Mouse (Mus musculus): ENCODE measurements around the gene Spag9. TPM values are rescaled to one million over a fixed set of nuclear protein-coding genes. Genes with fewer than 3 reads are reported as not detected.

Spag9 gene
- polyA plus RNA-seq, 1 experiment from 2014 or later, result 61.9 TPM

DNA sequence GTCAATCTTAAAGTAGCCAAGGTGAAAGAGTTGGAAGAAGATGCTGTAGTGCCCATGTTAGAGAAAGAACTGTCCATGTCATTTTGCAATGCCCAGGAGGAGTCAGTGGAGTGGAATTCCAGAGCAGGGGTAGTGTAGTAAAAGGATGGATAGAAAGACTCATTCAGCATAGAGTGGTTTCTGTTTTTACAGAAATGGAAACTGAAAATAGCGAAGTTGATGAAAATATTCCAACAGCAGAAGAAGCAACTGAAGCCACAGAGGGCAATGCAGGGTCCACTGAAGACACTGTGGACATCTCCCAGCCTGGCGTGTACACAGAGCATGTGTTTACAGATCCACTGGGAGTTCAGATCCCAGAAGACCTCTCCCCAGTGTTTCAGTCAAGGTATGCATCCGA is 101.6 kb downstream of the Spag9 start:
- no peaks in the 10 kb centered on the region for H3K27me3 ChIP-seq (ENCODE audit: low read depth, poor library complexity, severe bottlenecking)
- H3K27ac ChIP-seq (replicated peaks), result no peak overlapping the region
- DNase-seq (ENCODE audit: low spot score), result no peak
- no peak overlapping the region for H3K4me3 ChIP-seq
- H3K4me1 ChIP-seq, result no peaks in the 10 kb centered on the region
- WGBS, result 90% methylated on average over 3 of the region's 3 CpGs
- H3K9me3 ChIP-seq (replicated peaks), result no peaks in the 10 kb centered on the region
- peaks cover 99% of the 10 kb centered on the region for H3K36me3 ChIP-seq

- no peak overlapping the region for H3K4me3 ChIP-seq
- H3K4me1 ChIP-seq, result no peaks in the 10 kb centered on the region
- H3K27me3 ChIP-seq (ENCODE audit: low read depth, poor library complexity, severe bottlenecking), result no peaks in the 10 kb centered on the region
- no peak for DNase-seq (ENCODE audit: low spot score)
- 96% methylated on average over 5 of the region's 5 CpGs for WGBS
- H3K36me3 ChIP-seq, result peaks cover 99% of the 10 kb centered on the region
- H3K27ac ChIP-seq (replicated peaks), result no peak overlapping the region
- H3K9me3 ChIP-seq (replicated peaks), result no peaks in the 10 kb centered on the region
Observed at GRCm38 (mm10) chr11:94098840-94099239, 102.9 kb downstream of the Spag9 start.

GRCm38 (mm10) chr11:94113795-94114194 is 117.9 kb downstream of the Spag9 start:
- H3K4me1 ChIP-seq, result no peaks in the 10 kb centered on the region
- no peaks in the 10 kb centered on the region for H3K9me3 ChIP-seq (replicated peaks)
- no peak overlapping the region for H3K4me3 ChIP-seq
- peaks cover 91% of the 10 kb centered on the region for H3K36me3 ChIP-seq
- no peak overlapping the region for H3K27ac ChIP-seq (replicated peaks)
- H3K27me3 ChIP-seq (ENCODE audit: low read depth, poor library complexity, severe bottlenecking), result no peaks in the 10 kb centered on the region
- DNase-seq (ENCODE audit: low spot score), result no peak
- 92% methylated on average over 2 of the region's 2 CpGs for WGBS

DNA sequence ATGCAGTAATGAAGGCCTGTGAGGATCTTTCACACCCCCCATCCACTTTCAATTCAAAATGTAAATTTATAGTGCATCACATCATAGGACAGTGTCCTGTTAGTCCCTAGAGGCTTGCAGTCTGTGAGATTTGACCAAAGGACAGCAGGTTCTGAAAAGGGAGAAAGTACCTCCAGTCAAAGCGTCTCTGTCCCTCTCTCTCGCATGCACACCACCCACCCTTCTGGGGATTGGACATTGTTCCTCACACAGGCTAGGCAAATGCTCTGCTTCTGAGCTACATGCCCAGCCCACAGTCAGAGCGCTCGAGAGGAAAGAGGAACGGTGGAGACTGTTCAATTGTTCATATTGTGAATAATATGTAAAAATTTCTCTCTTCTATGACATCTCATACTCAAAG is 119.5 kb downstream of the Spag9 start:
- Histone ChIP-seq H3K4me1 (no peaks in the 10 kb centered on the region), H3K4me3 (no peak overlapping the region), H3K9me3 (replicated peaks) (no peaks in the 10 kb centered on the region), H3K27ac (replicated peaks) (no peak overlapping the region), H3K27me3 (ENCODE audit: low read depth, poor library complexity, severe bottlenecking) (no peaks in the 10 kb centered on the region), H3K36me3 (peaks cover 94% of the 10 kb centered on the region)
- 97% methylated on average over 5 of the region's 5 CpGs for WGBS
- DNase-seq (ENCODE audit: low spot score), result no peak

GRCm38 (mm10) chr11:94116655-94117054 is 120.8 kb downstream of the Spag9 start:
- H3K27me3 ChIP-seq (ENCODE audit: low read depth, poor library complexity, severe bottlenecking), result no peaks in the 10 kb centered on the region
- no peaks in the 10 kb centered on the region for H3K4me1 ChIP-seq
- no peak for DNase-seq (ENCODE audit: low spot score)
- H3K9me3 ChIP-seq (replicated peaks), result no peaks in the 10 kb centered on the region
- WGBS, result 98% methylated on average over 7 of the region's 7 CpGs
- no peak overlapping the region for H3K4me3 ChIP-seq
- H3K27ac ChIP-seq (replicated peaks), result no peak overlapping the region
- H3K36me3 ChIP-seq, result peaks cover 98% of the 10 kb centered on the region

DNA sequence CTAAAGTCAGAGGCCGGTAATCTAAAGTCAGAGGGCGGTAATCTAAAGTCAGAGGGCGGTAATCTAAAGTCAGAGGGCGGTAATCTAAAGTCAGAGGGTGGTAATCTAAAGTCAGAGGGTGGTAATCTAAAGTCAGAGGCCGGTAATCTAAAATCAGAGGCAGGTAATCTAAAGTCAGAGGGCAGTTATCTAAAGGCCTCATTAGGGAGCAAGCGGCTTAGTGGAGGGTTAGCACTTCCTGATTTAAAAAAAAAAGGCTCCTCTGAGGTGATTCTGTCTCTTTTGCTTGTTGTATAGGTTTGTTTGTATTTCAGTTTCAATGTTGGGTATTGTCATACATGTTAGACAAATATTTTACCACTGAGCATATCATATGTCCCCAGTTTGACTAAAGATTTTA is 121.9 kb downstream of the Spag9 start:
- peaks cover 98% of the 10 kb centered on the region for H3K36me3 ChIP-seq
- WGBS, result 93% methylated on average over 6 of the region's 6 CpGs

GRCm38 (mm10) chr11:94118612-94119011 is 122.7 kb downstream of the Spag9 start:
- no peak for DNase-seq (ENCODE audit: low spot score)
- H3K36me3 ChIP-seq, result peaks cover 98% of the 10 kb centered on the region
- no peak overlapping the region for H3K4me3 ChIP-seq
- H3K27me3 ChIP-seq (ENCODE audit: low read depth, poor library complexity, severe bottlenecking), result no peaks in the 10 kb centered on the region
- H3K27ac ChIP-seq (replicated peaks), result no peak overlapping the region
- H3K4me1 ChIP-seq, result no peaks in the 10 kb centered on the region
- H3K9me3 ChIP-seq (replicated peaks), result no peaks in the 10 kb centered on the region

More for the DNA sequence above, 121.9 kb downstream of the Spag9 start:
- no peaks in the 10 kb centered on the region for H3K27me3 ChIP-seq (ENCODE audit: low read depth, poor library complexity, severe bottlenecking)
- H3K27ac ChIP-seq (replicated peaks), result no peak overlapping the region
- H3K4me3 ChIP-seq, result no peak overlapping the region
- H3K4me1 ChIP-seq, result no peaks in the 10 kb centered on the region
- no peak for DNase-seq (ENCODE audit: low spot score)
- H3K9me3 ChIP-seq (replicated peaks), result no peaks in the 10 kb centered on the region

DNA sequence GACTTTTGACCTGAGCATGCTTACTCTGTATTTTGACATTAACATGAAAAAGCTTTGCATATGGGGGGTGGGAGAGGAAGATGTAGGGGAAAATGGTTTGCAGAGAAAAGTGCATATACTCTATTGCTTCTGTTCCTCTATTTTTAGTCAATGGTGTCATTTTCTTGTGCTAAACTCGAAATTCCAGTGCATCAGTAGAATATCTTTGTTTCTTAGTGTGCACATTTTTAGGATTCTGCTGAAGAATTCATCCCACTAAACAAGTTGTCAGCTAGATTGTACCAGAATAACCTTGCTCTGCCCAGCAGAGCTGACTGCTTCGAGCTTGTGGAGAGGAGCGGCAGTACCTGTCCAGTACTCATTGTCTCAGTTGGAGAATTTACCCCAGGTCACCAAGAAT is 124.8 kb downstream of the Spag9 start:
- H3K4me1 ChIP-seq, result no peaks in the 10 kb centered on the region
- peaks cover 98% of the 10 kb centered on the region for H3K36me3 ChIP-seq
- no peak overlapping the region for H3K27ac ChIP-seq (replicated peaks)
- no peak overlapping the region for H3K4me3 ChIP-seq
- 89% methylated on average over 3 of the region's 3 CpGs for WGBS
- peak; percentile 3 for DNase-seq (ENCODE audit: low spot score)
- H3K27me3 ChIP-seq (ENCODE audit: low read depth, poor library complexity, severe bottlenecking), result no peaks in the 10 kb centered on the region
- H3K9me3 ChIP-seq (replicated peaks), result no peaks in the 10 kb centered on the region

DNA sequence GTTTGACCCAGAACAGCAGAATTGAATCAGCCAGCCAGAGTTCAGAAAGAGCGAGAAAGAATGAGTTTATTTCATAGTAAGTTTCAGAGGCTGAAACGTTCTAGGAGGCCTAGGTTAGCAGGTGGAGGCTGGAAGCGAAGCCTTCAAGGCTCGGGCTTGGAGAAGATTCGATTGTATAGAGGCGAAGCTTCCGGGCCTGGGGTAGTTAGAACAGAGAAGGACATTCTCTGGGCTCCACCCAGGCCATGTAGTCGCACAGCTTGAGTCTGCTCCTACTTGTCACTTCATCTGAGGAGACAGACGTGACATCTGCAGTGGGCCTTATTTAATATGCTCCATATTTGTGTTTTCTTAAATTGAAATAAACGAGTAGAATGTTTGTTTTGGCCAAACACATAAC is 125.6 kb downstream of the Spag9 start:
- Histone ChIP-seq H3K9me3 (replicated peaks) (no peaks in the 10 kb centered on the region), H3K4me1 (no peaks in the 10 kb centered on the region), H3K27ac (replicated peaks) (no peak overlapping the region), H3K27me3 (ENCODE audit: low read depth, poor library complexity, severe bottlenecking) (no peaks in the 10 kb centered on the region), H3K36me3 (peaks cover 98% of the 10 kb centered on the region), H3K4me3 (no peak overlapping the region)
- 92% methylated on average over 10 of the region's 10 CpGs for WGBS
- peak; percentile 6 for DNase-seq (ENCODE audit: low spot score)

- no peak overlapping the region for H3K4me3 ChIP-seq
- H3K4me1 ChIP-seq, result no peaks in the 10 kb centered on the region
- peak; percentile 10 for DNase-seq (ENCODE audit: low spot score)
- H3K27ac ChIP-seq (replicated peaks), result no peak overlapping the region
- H3K36me3 ChIP-seq, result peaks cover 96% of the 10 kb centered on the region
- WGBS, result 93% methylated on average over 9 of the region's 9 CpGs
- no peaks in the 10 kb centered on the region for H3K9me3 ChIP-seq (replicated peaks)
- no peaks in the 10 kb centered on the region for H3K27me3 ChIP-seq (ENCODE audit: low read depth, poor library complexity, severe bottlenecking)
Observed at GRCm38 (mm10) chr11:94122341-94123030, 126.6 kb downstream of the Spag9 start.

- Histone ChIP-seq H3K27ac (replicated peaks) (no peak overlapping the region), H3K4me1 (peaks cover 16% of the 10 kb centered on the region), H3K4me3 (no peak overlapping the region), H3K36me3 (peaks cover 64% of the 10 kb centered on the region), H3K9me3 (replicated peaks) (no peaks in the 10 kb centered on the region), H3K27me3 (ENCODE audit: low read depth, poor library complexity, severe bottlenecking) (no peaks in the 10 kb centered on the region)
- WGBS, result 94% methylated on average over 9 of the region's 9 CpGs
- no peak for DNase-seq (ENCODE audit: low spot score)
Observed at GRCm38 (mm10) chr11:94126701-94127100, 130.8 kb downstream of the Spag9 start.

- no peaks in the 10 kb centered on the region for H3K9me3 ChIP-seq (replicated peaks)
- H3K27ac ChIP-seq (replicated peaks), result no peak overlapping the region
- H3K36me3 ChIP-seq, result peaks cover 51% of the 10 kb centered on the region
Observed at GRCm38 (mm10) chr11:94127966-94128365, 132.1 kb downstream of the Spag9 start.

DNA sequence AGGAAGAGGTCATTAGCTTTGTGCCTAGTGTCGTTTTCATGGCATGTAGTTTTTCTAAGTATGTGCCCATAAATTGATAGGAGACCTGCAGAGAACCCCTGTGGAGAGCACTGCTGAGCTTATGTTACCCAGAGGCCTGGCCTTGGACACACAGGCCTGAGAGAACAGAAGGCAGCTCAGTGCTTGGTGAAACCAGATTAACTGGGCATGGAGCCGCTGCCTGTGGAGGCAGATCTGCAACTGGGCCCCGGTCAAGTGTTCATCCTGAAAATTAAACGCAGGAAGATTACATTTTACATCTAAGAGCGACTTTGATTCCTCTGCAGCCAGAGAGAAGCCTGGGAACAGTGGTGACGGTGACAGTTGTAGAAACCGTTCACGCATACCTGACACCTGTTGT is 132.6 kb downstream of the Spag9 start:
- Histone ChIP-seq H3K9me3 (replicated peaks) (no peaks in the 10 kb centered on the region), H3K4me1 (peaks cover 20% of the 10 kb centered on the region), H3K36me3 (peaks cover 46% of the 10 kb centered on the region), H3K27me3 (ENCODE audit: low read depth, poor library complexity, severe bottlenecking) (no peaks in the 10 kb centered on the region), H3K4me3 (no peak overlapping the region), H3K27ac (replicated peaks) (no peak overlapping the region)
- DNase-seq (ENCODE audit: low spot score), result peak; percentile 12
- 89% methylated on average over 8 of the region's 8 CpGs for WGBS

More at GRCm38 (mm10) chr11:94127966-94128365, 132.1 kb downstream of the Spag9 start:
- 53% methylated on average over 5 of the region's 5 CpGs for WGBS
- H3K27me3 ChIP-seq (ENCODE audit: low read depth, poor library complexity, severe bottlenecking), result no peaks in the 10 kb centered on the region
- H3K4me3 ChIP-seq, result no peak overlapping the region
- DNase-seq (ENCODE audit: low spot score), result peak; percentile 75
- peaks cover 16% of the 10 kb centered on the region for H3K4me1 ChIP-seq

Data from midbrain, embryonic 10.5 days (tissue).